Mouse (Mus musculus): ENCODE measurements around the gene Naa80.
A peak's percentile ranks its signal among the peaks of the same experiment; 100 is the strongest.

Gene Naa80

DNA sequence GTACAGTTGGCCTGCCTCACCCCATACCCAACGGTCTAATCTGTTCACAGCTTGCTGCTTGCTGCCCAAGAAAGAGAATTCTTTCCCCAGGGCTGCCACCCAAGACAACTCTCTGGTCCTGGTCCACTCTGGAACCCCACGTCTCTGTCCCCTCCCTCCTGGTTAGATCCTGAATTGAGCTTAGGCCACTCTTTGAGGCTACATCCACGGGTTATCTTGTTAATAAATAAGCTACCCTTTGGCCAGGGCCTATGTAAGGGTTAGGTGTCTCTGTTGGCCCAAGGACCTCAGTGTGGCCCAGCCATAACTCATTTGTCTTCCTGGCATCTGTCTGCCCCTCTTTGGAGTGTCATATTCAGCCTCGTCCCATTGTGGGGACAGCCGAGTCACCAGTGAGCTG is 19.7 kb downstream of the Naa80 start:
- DNase-seq, result no peak

DNA sequence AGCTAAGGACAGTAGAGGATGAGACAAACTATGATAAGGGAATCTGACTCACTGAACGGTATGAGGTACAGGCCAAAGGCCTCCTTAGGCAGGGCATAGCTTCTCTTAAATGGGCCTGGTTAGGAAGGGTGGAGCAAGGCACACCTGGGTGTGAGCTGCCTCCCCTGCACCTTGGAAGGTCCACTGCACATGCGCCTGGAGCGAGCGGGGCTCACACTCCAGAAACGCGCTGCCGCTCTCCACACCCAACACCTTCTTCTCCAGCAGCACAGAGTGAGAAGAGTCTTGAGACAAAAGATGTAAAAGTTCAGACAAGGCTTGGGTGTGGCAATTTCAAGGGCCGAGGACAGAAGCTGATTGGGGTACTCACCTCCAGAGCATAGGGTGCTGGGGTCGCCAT is 20.7 kb downstream of the Naa80 start:
- DNase-seq, result no peak

DNA sequence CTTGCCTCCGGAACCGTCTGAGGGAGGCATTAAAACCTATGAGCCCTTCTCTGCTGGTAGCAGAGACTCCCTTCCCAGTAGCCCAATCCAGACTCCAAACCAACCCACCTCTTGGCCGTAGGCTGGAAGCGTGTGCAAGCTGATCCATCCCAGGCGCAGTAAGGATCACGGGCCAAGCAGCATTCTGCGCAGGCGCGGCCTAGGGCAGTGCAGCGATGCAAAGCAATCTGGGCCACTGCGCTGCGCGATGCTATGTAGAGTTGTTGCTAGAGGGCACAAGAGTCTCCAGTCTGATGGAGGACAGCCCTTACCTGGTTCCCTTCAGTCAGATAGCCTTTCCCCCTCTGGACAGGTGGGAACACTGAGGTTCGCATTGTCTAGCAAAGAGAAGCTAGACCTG is 21.2 kb downstream of the Naa80 start:
- peak; percentile 37 for DNase-seq

DNA sequence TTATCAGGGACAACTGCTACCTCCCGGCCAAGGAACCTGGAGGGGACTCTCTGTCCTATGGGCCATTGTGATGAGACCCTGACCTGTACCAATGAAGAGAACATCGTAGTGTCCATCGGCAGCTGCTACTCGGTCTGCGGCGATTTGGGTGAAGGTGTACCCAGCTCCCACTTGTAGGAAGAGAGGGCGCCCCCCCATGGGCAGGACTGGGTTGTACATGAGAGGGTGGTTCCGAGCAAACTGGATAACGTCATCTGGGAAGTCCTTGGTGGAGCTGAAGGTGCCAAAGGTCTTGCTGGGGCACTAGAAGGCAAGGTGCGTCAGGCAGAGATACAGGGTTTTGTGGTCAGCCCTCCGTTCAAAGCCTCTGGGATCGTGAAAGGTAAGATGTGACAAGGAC is 22.1 kb downstream of the Naa80 start:
- no peak for DNase-seq

DNA sequence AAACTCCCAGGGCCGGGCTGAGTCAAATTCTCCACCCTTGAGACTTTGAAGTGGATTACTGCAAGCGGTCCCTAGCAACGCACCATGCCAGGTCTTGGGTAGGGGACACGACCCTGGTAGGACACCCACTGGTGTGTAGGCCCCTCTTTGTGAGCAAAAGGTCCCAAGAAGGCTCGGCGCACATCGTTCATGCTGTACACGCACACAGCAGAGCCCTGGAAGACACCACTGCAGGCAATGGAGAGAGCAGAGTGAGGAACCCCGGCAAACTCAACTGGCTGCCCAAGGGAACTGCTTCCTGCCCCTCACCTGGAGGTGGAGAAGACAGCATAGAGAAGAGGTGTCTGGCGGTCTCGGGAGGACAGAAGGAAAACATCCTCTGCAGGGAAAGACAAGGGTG is 22.6 kb downstream of the Naa80 start:
- no peak for DNase-seq

DNA sequence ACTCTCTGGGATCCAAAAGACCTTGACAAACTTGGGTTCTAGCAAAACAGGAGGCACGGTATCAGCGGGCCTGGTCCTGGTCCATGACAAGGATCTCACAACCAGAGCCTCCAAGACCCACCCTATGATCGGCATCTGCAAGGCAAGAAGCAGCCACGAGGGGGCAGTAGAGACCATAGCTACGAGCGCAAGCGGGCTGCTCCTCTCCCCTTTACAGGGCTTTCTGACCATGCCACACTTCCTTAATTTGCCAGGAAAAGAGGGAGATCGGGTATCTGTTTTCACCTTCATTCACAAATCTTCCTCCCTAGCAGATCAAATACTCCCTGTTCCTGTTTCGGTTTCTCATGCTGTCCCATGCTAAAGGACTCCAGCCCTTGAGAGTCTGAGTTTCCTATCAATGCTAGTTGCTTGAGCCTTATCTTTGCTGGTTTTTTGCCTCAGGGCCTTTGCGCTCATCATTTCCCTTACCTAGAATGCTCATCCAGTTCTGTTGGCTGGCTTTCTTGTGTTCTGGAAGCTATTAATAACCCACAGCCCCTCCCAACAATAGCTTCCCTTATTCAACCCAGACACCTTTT is 23.5 kb downstream of the Naa80 start:
- DNase-seq, result peak; percentile 99

DNA sequence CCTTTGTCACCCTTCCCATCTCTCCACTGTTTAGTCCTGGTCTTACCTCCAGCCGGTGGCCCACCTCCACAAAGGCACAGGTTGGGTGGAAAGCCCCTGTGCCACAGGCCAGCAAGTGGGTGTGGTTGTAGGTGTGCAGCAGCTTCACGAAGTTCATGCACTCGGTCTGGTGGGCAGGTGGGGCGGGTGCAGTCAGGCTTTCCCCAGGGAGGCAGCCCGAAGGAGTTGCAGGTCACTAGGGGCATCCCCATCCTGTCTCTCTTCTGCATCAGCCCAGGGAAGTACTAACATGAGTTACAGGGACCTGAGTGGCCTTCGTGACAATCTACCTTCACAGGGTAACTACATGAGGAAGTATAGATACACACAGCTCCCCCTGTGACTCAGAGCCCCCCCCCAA is 24.6 kb downstream of the Naa80 start:
- DNase-seq, result no peak

DNA sequence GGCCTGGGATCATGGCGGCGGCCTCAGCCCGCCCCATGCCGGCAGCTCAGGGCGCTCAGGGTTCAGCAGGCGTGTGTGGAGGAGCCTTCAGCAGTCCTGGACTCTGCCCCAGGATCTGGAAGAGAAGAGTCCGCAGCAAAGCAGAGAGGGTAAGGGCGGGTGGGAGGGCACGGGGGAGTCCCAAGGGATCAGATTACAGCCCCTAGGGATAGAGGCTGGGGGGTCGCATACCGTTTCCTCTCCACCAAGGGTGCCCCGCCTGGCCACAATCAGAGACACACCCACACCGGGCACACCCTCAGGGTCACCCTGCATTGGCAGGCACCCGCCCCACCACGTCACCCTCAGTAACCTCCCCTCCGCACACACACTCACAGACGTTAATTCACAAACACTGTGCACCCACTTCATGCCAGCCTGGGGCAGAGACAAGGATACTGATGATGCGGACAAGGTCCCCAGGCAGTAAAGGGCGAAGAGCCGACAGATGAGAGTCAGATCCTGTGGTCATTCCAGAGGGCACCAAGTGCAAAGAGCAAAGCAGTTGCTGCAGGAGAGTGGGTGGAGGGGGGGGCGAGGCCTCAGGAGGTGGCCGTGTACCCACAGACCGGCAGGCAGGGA is 26.5 kb downstream of the Naa80 start:
- DNase-seq, result no peak

DNA sequence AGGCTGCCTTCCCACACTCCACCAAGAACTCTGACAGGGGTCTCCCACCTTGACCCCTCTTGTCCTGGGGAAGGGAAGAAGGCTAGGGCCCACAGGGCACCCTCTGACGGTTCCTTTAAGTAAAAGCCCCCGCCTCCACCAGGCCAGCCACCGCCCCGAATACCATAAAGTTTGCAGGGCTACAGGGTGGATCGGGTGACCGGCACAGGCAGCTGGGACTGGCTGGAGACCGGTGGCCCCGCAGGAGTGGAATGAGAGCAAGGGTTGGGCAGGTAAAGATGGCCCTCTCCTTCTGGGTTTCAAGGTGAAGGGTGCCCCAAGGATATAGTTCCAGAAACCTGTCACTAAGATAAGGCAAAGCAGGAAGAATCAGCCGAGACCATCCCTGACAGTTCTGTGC is 27.9 kb downstream of the Naa80 start:
- no peak for DNase-seq

DNA sequence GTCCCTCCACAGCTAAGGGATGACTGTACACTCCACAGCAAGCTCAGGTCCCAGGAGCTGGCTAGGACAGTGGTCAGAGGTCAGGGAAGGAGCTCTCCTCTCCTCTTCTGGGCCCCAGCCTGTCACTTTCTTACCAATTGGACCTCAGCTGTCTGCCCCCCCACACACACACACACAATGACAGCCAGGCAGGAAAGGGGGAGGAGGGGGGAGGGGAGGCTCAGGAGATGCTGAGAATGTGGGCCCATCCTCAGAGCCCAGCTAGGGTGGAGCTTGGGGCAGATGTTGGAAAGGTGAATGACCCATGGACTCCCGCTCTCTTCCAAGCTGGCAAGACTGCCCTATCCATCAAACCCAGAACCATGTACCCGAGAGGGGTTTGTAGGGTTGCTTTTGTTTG is 28.3 kb downstream of the Naa80 start:
- no peak for DNase-seq

DNA sequence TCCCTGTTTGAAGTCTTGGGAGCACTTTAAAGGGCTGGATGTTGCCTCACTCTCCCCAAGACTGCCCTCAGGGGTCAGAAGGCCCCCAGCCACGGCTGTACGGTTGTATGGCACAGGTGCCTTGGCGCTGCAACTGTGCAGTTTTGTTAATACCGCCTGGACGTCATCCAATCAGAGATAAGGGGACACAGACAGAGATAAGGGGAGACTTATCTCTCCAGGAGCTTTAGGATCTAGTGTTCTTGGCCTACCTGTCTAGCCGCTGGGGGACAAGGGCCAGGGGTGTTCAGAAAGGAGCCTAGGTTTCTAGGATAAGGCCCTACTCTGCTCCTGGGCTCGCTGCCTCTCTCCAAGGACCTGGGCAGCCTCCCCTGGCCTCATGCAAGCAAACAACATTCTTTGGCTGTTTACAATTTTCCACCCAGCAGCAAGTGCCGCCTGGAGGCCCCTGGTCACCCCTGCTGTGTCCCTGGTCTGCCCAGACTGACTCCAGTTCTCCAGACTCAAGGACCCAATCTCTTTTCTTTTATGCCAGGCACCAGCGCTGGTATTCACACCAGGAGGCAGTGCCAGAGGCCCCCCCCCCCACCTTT is 29.1 kb downstream of the Naa80 start:
- DNase-seq, result no peak

DNA sequence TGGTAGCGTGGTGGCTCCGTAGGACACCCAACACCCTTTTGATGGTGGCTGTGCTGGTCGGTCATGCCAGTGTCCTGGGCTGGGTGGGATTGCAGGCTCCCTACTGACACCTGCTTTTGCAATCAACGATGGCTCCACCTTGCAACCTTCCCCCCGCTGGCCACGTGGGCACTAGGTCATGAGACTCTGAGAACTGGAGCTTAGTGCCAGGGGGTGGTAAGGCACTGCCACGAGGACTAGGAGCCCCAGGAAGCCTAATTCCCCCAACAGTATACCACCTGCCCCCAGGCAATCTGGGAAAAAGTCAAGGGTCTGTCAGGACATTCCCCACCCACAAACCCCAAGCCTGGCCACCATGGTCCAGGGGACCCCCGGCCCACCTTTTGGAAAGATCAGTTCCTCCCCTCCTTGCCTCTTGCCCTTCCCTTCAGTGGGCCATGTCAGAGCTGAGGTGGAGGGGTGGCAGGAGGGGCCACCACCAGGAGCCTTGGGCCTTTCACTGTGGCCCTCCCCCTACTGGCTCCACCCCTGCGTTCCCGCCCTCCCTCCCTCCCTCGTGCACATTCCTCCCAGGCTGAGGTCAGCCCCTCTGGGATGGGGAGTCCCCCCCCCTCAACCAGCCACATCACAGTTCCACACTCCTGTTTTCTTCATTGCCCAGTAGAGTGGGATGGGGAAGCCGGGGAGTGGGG is 30.2 kb downstream of the Naa80 start, which contains the start of gene Sema3b:
TSS of gene Sema3b (minus strand) at position 489 of the 692 bp plus-strand sequence.
- no peak for DNase-seq

DNA sequence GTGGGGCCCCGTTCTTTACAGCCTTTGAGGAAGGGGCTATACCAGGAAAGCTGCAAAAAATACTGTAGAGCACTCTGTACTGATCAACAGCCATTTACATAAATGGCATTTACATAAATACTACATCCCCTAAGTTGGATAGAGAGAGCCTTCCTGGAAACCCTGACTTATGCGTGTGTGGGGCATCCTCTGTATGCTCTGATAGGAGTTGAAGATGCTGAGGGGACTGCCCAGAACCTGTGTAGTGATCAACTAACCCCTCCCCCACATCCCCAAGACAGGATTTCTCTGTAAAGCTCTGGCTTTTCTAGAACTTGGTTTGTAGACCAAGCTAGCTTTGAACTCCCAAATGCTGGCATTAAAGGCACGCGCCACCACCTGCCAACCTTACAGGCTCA is 30.7 kb downstream of the Naa80 start:
- no peak for DNase-seq

DNA sequence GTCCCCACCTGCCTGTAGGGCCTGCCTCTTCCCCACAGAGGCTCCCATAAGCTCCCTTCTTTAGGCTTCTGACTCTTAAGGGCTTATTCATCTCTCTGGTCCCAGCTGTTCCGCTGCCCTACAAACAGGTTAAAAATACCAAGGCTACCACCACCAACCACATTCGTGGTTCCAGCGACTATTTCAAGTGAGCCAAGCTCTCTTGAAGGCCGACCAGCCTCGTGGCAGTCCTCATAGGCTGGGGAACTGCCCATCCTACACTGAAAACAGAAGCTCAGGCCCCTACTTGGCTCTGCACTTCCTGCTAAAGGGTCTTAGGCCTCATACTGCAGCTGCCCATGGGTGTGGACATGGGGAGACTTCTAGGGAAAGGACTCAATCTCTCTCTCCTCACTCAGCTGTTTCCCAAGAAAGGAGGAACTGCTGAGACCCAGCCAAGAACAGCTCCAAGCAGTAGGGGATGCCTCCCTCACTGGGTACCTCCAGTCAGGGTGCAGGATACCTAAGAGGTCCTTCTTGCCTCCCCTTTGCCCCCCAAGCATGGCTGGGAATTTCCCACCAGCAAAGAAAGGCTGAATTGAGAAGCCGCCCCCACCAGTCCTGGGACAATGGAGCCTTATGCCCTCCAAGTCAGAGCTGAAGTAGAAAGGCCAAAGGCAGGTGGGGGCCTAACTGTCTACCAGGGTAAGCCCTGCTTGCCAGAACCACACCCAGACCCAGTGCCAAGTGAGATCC is 32.9 kb downstream of the Naa80 start:
- no peak for DNase-seq

DNA sequence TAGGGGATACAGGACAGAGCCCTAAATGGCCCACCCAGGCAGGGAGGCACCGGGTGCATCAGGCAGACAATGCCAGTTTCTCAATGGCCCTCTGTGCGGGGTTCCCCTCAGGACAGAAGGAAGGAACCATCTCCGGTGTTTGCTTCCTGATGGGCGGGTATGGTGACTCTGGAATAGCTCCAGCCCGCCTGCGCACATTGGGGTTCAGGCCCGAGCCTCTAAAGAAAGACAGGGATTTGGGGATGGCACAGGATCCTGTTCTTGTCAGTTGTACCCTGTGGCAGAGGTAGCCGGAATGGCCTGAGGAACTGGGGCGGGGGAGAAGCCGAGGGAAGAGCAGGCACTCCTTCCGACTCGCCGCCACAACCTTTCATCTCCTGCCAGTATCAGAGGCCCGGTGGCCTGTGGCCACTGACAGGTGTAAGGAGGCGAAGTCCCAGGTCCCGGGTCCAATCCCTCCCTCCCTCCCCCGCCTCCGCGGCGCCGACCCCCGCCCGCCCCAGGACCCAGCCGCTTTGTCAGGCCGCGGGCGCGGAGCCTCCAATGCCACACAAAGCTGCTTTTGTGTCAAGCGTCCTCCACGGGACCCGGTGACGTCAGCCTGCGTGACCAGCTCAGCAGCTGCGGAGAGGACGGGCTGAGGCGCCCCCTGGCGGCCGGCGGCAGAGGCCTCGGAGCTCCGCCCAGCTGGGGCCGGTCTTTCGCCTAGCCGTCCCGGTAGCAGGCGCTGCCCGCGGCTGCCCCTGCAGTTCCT is 33.7 kb downstream of the Naa80 start:
- peak; percentile 99 for DNase-seq

DNA sequence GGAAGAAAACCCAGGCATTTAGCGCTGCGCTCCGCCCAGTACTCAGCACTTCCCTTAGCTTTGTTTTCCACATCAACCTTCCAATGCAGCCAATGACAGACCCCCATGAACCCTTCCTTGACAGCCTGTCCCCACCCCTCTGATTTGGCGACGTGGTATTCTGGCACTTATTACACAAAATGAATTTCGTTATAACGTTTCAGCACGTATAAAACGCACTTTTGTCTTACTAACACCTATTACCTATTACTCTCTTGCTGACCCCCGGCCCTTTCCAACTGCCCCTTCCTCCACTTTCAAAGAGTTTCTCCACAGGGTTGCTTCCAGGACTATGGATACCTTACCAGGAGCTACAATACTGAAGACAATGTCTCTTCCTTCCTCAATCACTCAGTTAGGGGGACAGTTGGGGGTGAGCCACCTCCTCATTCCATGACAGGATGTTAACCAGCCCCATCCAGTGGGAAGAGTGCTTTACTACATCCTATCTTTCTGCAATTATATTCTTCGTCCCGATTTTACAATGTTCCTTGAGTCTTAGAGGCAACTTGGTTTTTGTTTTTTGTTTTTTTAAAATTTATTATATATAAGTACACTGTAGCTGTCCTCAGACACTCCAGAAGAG is 34.4 kb downstream of the Naa80 start:
- DNase-seq, result no peak

DNA sequence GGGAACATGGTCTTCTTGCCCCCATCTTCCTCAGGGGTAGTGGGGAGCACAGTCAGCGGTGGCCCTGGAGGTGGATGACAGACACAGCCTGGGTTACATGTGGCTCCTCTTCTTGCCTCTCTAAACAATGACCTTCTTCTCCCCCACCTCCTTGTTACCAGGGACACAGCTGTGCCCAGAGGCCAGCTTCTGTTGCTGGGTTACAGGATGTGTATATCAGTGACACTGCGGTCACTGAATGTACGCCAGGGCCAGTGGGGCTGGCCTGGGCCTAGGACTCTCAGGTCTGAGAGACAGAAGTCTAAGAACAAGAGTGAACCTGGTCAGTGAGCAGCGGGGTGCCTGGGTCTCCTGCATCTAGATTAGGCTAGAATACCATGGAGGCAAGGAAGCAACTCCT is 36.3 kb downstream of the Naa80 start:
- DNase-seq, result no peak

DNA sequence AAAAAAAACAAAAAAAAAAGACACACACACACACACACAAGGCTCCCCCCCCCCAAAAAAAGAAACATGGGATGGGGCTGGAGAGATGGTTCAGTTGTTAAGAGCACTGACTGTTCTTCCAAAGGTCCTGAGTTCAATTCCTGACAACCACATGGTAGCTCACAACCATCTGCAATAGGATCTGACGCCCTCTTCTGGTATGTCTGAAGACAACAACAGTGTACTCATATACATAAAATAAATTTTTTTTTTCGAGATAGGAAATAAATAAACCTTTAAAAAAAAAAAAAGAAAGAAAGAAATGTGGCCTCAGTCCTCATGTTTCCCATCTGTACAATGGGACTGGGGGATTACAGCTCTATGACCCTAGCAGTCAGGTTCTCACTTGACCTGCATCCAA is 38.8 kb downstream of the Naa80 start:
- no peak for DNase-seq

DNA sequence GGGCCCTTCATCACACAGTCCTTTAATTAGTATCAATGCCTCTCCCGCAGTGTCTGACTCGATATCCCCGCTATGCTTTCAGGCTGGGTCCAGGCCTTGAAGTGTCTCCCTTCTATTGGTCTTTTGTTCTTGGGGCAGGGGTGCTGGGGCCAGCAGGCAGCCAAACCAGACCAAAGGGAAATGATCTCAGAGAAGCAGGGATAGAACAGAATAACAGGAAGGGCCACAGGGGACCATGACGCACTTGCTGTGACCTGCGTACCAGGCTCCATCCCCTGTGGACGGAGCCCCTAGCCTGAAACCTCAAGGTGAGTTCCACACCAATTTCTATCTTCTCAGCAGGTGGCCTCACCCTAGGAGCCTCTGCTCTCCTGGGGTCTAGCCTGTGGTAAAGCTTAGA is 39.4 kb downstream of the Naa80 start:
- no peak for DNase-seq

DNA sequence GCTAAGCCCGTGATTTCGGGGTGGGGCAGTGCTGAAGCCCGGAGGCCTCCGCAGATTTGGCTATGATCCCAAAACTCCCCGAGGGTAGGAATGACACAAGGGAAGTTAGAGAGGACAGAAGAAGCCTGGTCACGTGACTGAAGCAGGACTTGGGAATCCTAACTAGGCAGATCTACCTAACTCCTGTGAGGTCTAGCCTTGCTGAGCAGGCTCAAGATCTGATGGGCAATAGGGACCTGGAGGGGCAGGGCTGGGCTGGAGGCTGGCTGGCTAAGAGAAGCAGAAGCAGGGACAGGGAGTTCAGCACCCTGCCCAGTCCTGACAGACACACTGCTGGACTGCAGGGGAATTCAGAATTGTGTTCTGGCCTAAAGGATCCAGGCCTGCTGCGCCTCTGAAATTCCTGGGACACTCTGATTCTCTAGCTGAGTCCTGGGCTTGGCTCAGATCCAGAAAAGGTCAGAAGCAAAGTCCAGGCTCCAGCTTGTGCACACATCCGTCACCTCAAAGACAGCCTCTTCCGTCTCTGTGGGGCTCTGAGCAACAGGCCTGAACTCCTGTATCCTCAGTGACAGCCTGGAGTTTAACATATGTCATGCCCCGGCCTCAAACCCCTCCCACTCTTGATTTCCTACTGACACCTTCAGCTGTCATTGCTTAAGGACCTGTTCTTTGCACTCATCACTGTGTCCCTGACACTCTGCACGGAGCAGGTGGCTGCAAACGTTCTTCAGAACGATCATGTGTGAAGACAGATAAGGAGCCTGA is 40.3 kb downstream of the Naa80 start:
- DNase-seq, result no peak

DNA sequence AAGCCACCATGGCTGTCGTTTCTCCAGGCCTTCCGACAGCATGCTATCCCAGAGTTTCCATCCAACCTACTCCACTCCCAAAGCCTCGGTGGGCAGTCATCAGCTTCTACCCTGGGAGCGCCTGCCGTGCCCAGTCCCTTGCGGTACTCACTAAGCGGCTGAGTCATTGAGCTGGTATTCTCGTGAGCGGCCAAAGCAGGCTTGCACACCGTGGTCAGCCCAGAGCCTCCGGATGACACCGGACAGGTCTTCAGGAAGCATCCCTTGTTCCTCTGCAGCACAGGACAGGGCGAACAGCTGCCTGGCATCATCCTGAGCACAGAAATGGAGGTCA is 40.8 kb downstream of the Naa80 start:
- no peak for DNase-seq

DNA sequence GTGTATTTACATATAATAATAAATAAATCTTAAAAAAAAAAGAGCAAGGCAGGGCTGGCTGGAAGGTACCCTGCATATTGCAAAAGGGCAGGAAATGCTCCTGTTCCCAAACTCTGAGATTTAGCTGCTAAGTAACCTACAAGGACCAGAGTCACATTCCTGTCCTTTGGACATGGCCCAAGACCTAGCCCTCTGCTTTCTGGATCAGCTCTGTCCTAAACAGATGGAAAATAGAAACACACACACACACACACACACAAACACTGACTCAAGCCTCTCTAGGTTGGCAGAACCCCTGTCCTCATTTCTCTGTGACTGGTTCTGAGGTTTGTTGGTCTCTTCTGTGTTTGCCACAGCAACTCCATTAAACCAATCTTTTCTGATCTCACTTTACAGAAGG is 42.3 kb downstream of the Naa80 start:
- DNase-seq, result no peak

All from right cerebral cortex, postnatal 4 days (tissue).